Mouse (Mus musculus): Measurements from ENCODE around the gene Slc2a1. TPM values are rescaled to one million over a fixed set of nuclear protein-coding genes. Genes with fewer than 3 reads are reported as not detected.
A peak's percentile ranks its signal among the peaks of the same experiment; 100 is the strongest.

The Slc2a1 gene
- polyA plus RNA-seq, 1 experiment from 2014 or later: 142 TPM

GRCm38 (mm10) chr4:119172919-119173650 is 64.6 kb downstream of the Slc2a1 start:
- peak overlapping the region; percentile 83 for H3K4me3 ChIP-seq (replicated peaks; ENCODE audit: low read length)
- H3K4me1 ChIP-seq (ENCODE audit: control insufficient read depth, insufficient read depth, low read length): peaks cover 9% of the 10 kb centered on the region
- H3K4me2 ChIP-seq (ENCODE audit: low read depth, low read length): peak overlapping the region; percentile 90
- peak overlapping the region; percentile 92 for H3K9ac ChIP-seq (ENCODE audit: low read length)
- peaks cover 6% of the 10 kb centered on the region for H3K36me3 ChIP-seq (ENCODE audit: control insufficient read depth, insufficient read depth, low read length)
- no peak for ATAC-seq (ENCODE audit: insufficient read depth, low FRiP score)
- WGBS: 33% methylated on average over 18 of the region's 18 CpGs
- H3K27me3 ChIP-seq (ENCODE audit: control insufficient read depth, insufficient read depth, low read length): no peaks in the 10 kb centered on the region
- no peak overlapping the region for H3K27ac ChIP-seq (ENCODE audit: low read length)
- H3K9me3 ChIP-seq (replicated peaks; ENCODE audit: control insufficient read depth, low read length): no peaks in the 10 kb centered on the region

- Histone ChIP-seq H3K9me3 (replicated peaks; ENCODE audit: control insufficient read depth, low read length) (no peaks in the 10 kb centered on the region), H3K27me3 (ENCODE audit: control insufficient read depth, insufficient read depth, low read length) (no peaks in the 10 kb centered on the region), H3K36me3 (ENCODE audit: control insufficient read depth, insufficient read depth, low read length) (peaks cover 6% of the 10 kb centered on the region), H3K4me3 (replicated peaks; ENCODE audit: low read length) (peak within 1 kb of the TSS; percentile 83), H3K27ac (ENCODE audit: low read length) (no peak within 1 kb of the TSS), H3K4me1 (ENCODE audit: control insufficient read depth, insufficient read depth, low read length) (peaks cover 9% of the 10 kb centered on the region), H3K9ac (ENCODE audit: low read length) (peak within 1 kb of the TSS; percentile 92), H3K4me2 (ENCODE audit: low read depth, low read length) (peak within 1 kb of the TSS; percentile 90)
- peak; percentile 100 for ATAC-seq (ENCODE audit: insufficient read depth, low FRiP score)
- under 1% methylated on average over 40 of the region's 40 CpGs for WGBS
Measured at GRCm38 (mm10) chr4:119173851-119174453, 65.4 kb downstream of the Slc2a1 start, which contains the start of gene Zfp691. Gene Zfp691, minus strand, starts transcription at chr4:119174195.

- no peak for ATAC-seq (ENCODE audit: insufficient read depth, low FRiP score)
- Histone ChIP-seq H3K4me1 (ENCODE audit: control insufficient read depth, insufficient read depth, low read length) (peaks cover 5% of the 10 kb centered on the region), H3K9ac (ENCODE audit: low read length) (no peak overlapping the region), H3K4me2 (ENCODE audit: low read depth, low read length) (no peak overlapping the region), H3K36me3 (ENCODE audit: control insufficient read depth, insufficient read depth, low read length) (no peaks in the 10 kb centered on the region), H3K27ac (ENCODE audit: low read length) (no peak overlapping the region), H3K27me3 (ENCODE audit: control insufficient read depth, insufficient read depth, low read length) (no peaks in the 10 kb centered on the region), H3K4me3 (replicated peaks; ENCODE audit: low read length) (no peak overlapping the region), H3K9me3 (replicated peaks; ENCODE audit: control insufficient read depth, low read length) (no peaks in the 10 kb centered on the region)
- 70% methylated on average over 5 of the region's 5 CpGs for WGBS
Measured at GRCm38 (mm10) chr4:119177702-119178101, 69.2 kb downstream of the Slc2a1 start.

DNA sequence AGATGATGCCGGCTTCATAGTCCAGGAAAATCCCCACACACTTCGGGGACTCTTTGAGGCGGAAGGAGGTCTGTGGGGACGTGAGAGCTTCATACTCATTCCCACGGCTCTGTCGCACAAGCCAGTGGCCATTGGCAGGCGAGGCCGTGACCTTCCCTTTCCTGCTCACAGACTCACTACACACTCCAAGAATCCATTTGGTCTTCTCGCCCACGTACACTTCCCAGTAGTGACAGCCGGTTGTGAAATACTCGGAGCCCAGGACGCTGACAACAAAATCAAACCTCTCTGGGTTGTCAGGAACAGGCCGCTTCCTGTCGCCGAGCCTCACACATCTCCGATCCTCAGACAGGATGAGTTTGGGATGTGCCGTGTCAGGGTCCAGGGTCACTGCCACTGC is 69.8 kb downstream of the Slc2a1 start:
- no peak overlapping the region for H3K27ac ChIP-seq (ENCODE audit: low read length)
- no peak overlapping the region for H3K4me2 ChIP-seq (ENCODE audit: low read depth, low read length)
- H3K4me1 ChIP-seq (ENCODE audit: control insufficient read depth, insufficient read depth, low read length): no peaks in the 10 kb centered on the region
- no peaks in the 10 kb centered on the region for H3K27me3 ChIP-seq (ENCODE audit: control insufficient read depth, insufficient read depth, low read length)
- no peak overlapping the region for H3K4me3 ChIP-seq (replicated peaks; ENCODE audit: low read length)
- no peak overlapping the region for H3K9ac ChIP-seq (ENCODE audit: low read length)
- no peak for ATAC-seq (ENCODE audit: insufficient read depth, low FRiP score)
- 65% methylated on average over 18 of the region's 18 CpGs for WGBS
- no peaks in the 10 kb centered on the region for H3K9me3 ChIP-seq (replicated peaks; ENCODE audit: control insufficient read depth, low read length)
- H3K36me3 ChIP-seq (ENCODE audit: control insufficient read depth, insufficient read depth, low read length): no peaks in the 10 kb centered on the region

GRCm38 (mm10) chr4:119180133-119180707 is 71.7 kb downstream of the Slc2a1 start:
- no peak overlapping the region for H3K4me3 ChIP-seq (replicated peaks; ENCODE audit: low read length)
- H3K27ac ChIP-seq (ENCODE audit: low read length): no peak overlapping the region
- no peaks in the 10 kb centered on the region for H3K36me3 ChIP-seq (ENCODE audit: control insufficient read depth, insufficient read depth, low read length)
- WGBS: 49% methylated on average over 4 of the region's 4 CpGs
- no peaks in the 10 kb centered on the region for H3K9me3 ChIP-seq (replicated peaks; ENCODE audit: control insufficient read depth, low read length)
- H3K4me1 ChIP-seq (ENCODE audit: control insufficient read depth, insufficient read depth, low read length): no peaks in the 10 kb centered on the region
- H3K27me3 ChIP-seq (ENCODE audit: control insufficient read depth, insufficient read depth, low read length): no peaks in the 10 kb centered on the region
- ATAC-seq (ENCODE audit: insufficient read depth, low FRiP score): no peak
- H3K4me2 ChIP-seq (ENCODE audit: low read depth, low read length): no peak overlapping the region
- H3K9ac ChIP-seq (ENCODE audit: low read length): no peak overlapping the region

DNA sequence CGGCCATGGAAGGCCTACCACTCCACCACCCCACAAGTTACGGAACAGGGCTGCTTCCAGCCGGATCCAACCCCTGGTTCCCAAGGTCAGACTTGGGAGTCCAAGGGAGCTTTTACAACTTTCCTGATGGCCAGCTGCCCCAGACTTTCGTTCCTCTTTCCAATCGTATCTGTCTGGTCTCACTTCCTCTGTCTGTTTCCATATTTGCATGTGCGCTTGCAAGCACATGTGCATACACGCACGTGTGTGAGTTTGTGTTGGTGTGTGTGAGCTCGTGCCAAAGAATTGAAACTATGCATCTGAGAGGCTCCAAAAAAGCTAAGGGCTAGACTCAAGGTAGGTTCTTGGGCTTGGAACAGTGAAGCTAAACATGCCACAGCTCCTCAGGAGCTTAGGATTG is 72.9 kb downstream of the Slc2a1 start:
- no peak overlapping the region for H3K27ac ChIP-seq (ENCODE audit: low read length)
- no peak overlapping the region for H3K4me3 ChIP-seq (replicated peaks; ENCODE audit: low read length)
- 79% methylated on average over 9 of the region's 9 CpGs for WGBS
- H3K4me1 ChIP-seq (ENCODE audit: control insufficient read depth, insufficient read depth, low read length): no peaks in the 10 kb centered on the region
- H3K9ac ChIP-seq (ENCODE audit: low read length): no peak overlapping the region
- no peaks in the 10 kb centered on the region for H3K27me3 ChIP-seq (ENCODE audit: control insufficient read depth, insufficient read depth, low read length)
- H3K9me3 ChIP-seq (replicated peaks; ENCODE audit: control insufficient read depth, low read length): no peaks in the 10 kb centered on the region
- no peaks in the 10 kb centered on the region for H3K36me3 ChIP-seq (ENCODE audit: control insufficient read depth, insufficient read depth, low read length)
- no peak overlapping the region for H3K4me2 ChIP-seq (ENCODE audit: low read depth, low read length)
- no peak for ATAC-seq (ENCODE audit: insufficient read depth, low FRiP score)

- no peak overlapping the region for H3K4me3 ChIP-seq (replicated peaks; ENCODE audit: low read length)
- WGBS: 48% methylated on average over 1 of the region's 1 CpGs
- no peak overlapping the region for H3K9ac ChIP-seq (ENCODE audit: low read length)
- no peak overlapping the region for H3K27ac ChIP-seq (ENCODE audit: low read length)
- H3K36me3 ChIP-seq (ENCODE audit: control insufficient read depth, insufficient read depth, low read length): no peaks in the 10 kb centered on the region
- no peaks in the 10 kb centered on the region for H3K4me1 ChIP-seq (ENCODE audit: control insufficient read depth, insufficient read depth, low read length)
- no peaks in the 10 kb centered on the region for H3K27me3 ChIP-seq (ENCODE audit: control insufficient read depth, insufficient read depth, low read length)
- H3K4me2 ChIP-seq (ENCODE audit: low read depth, low read length): no peak overlapping the region
- H3K9me3 ChIP-seq (replicated peaks; ENCODE audit: control insufficient read depth, low read length): no peaks in the 10 kb centered on the region
- ATAC-seq (ENCODE audit: insufficient read depth, low FRiP score): no peak
Measured at GRCm38 (mm10) chr4:119183525-119183924, 75.0 kb downstream of the Slc2a1 start.

GRCm38 (mm10) chr4:119185771-119186170 is 77.3 kb downstream of the Slc2a1 start:
- Histone ChIP-seq H3K36me3 (ENCODE audit: control insufficient read depth, insufficient read depth, low read length) (no peaks in the 10 kb centered on the region), H3K4me3 (replicated peaks; ENCODE audit: low read length) (no peak overlapping the region), H3K27ac (ENCODE audit: low read length) (no peak overlapping the region), H3K9ac (ENCODE audit: low read length) (no peak overlapping the region), H3K27me3 (ENCODE audit: control insufficient read depth, insufficient read depth, low read length) (no peaks in the 10 kb centered on the region), H3K9me3 (replicated peaks; ENCODE audit: control insufficient read depth, low read length) (no peaks in the 10 kb centered on the region), H3K4me2 (ENCODE audit: low read depth, low read length) (no peak overlapping the region), H3K4me1 (ENCODE audit: control insufficient read depth, insufficient read depth, low read length) (no peaks in the 10 kb centered on the region)
- no peak for ATAC-seq (ENCODE audit: insufficient read depth, low FRiP score)
- 79% methylated on average over 4 of the region's 4 CpGs for WGBS

All from stomach, embryonic 16.5 days (tissue).